Mouse (Mus musculus) kidney, embryonic 16.5 days (tissue): Measurements from ENCODE around the gene Slc10a4. TPM values are rescaled to one million over a fixed set of nuclear protein-coding genes. Genes with fewer than 3 reads are reported as not detected.

Experiments used
- ATAC-seq: fragments of 200-750 bp; cut with Nextera tagmentation; 2 replicates; pipeline ENCODE4 v1.8.0; 2017; ENCODE audit warnings: moderate TSS enrichment; ENCODE audit not compliant: low FRiP score, low TSS enrichment
- H3K27ac ChIP-seq: fragments of 300-500 bp; sonication (generic); 2 replicates; pipeline ENCODE4 v1.5.1; 2014; ENCODE audit warnings: low read length
- H3K27me3 ChIP-seq: fragments of 300-500 bp; sonication (generic); 2 replicates; pipeline ENCODE4 v1.6.1; 2014; ENCODE audit warnings: low read length, control low read depth, mixed read lengths; ENCODE audit not compliant: insufficient read depth
- H3K36me3 ChIP-seq: fragments of 300-500 bp; sonication (generic); 2 replicates; pipeline ENCODE4 v1.6.1; 2014; ENCODE audit warnings: low read length, control low read depth, mixed read lengths; ENCODE audit not compliant: insufficient read depth
- H3K4me1 ChIP-seq: fragments of 300-500 bp; sonication (generic); 2 replicates; pipeline ENCODE4 v1.6.1; 2014; ENCODE audit warnings: low read length, control low read depth, mixed read lengths; ENCODE audit not compliant: insufficient read depth
- H3K4me2 ChIP-seq: fragments of 300-500 bp; sonication (generic); replicated peaks from 2 replicates; pipeline ENCODE4 v1.6.1; 2014; ENCODE audit warnings: low read depth, low read length
- H3K4me3 ChIP-seq: fragments of 300-500 bp; sonication (generic); 2 replicates; pipeline ENCODE4 v1.5.1; 2014; ENCODE audit warnings: mild to moderate bottlenecking, low read length
- H3K9ac ChIP-seq: fragments of 300-500 bp; sonication (generic); replicated peaks from 2 replicates; pipeline ENCODE4 v1.6.1; 2014; ENCODE audit warnings: low read length
- H3K9me3 ChIP-seq: fragments of 300-500 bp; sonication (generic); 2 replicates; pipeline ENCODE4 v1.6.1; 2016; ENCODE audit warnings: low read length, control low read depth
- whole genome bisulfite sequencing: fragments of 180-500 bp; shearing (Covaris S2); extraction: QIAGEN DNeasy Blood & Tissue Kit; methylation state at CpG from one replicate; pipeline ENCODE4 v1.1.7; 2014; 5-methylcytosine and 5-hydroxymethylcytosine counted together
- polyA plus RNA-seq: library from polyadenylated mRNA; unstranded; fragments of >200 nt; fragmentation: Nextera tagmentation; extraction: Ambion mirVana; gene quantifications from 2 replicates; pipeline ENCODE4 v1.2.1, GENCODE M21; 2015

Gene Slc10a4
- polyA plus RNA-seq, 1 experiment from 2014 or later, result 1.2 TPM

DNA sequence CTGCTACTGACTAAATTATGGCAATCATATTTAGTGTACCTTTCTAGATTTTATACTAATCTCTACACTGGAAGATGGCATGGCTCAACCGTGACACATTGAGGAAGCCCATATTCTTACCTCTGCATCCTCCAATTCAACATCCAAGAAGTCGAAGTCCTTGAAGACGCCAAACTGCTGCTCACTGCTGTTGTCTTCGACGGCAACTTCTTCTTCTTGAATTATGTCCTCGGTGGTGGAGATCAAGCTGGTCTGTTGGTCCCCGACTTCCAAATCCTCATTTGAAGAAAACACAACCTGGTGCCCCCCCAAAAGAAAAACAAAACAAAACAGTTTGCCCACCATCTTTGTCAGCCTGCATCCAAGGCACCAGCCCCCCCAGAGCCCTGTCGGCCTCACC, 47.2 kb downstream of the Slc10a4 start:
- H3K27ac ChIP-seq, result no peak overlapping the region
- H3K4me1 ChIP-seq, result no peaks in the 10 kb centered on the region
- no peaks in the 10 kb centered on the region for H3K27me3 ChIP-seq
- H3K9me3 ChIP-seq, result no peaks in the 10 kb centered on the region
- 94% methylated on average over 8 of the region's 8 CpGs for WGBS
- H3K36me3 ChIP-seq, result peaks cover 87% of the 10 kb centered on the region
- no peak for ATAC-seq
- H3K9ac ChIP-seq, result no peak overlapping the region
- no peak overlapping the region for H3K4me2 ChIP-seq
- H3K4me3 ChIP-seq, result no peak overlapping the region

- no peak overlapping the region for H3K4me3 ChIP-seq
- no peak overlapping the region for H3K9ac ChIP-seq
- 91% methylated on average over 6 of the region's 6 CpGs for WGBS
- H3K4me1 ChIP-seq, result no peaks in the 10 kb centered on the region
- no peaks in the 10 kb centered on the region for H3K27me3 ChIP-seq
- H3K36me3 ChIP-seq, result peaks cover 74% of the 10 kb centered on the region
- H3K27ac ChIP-seq, result no peak overlapping the region
- no peak overlapping the region for H3K4me2 ChIP-seq
- ATAC-seq, result no peak
- H3K9me3 ChIP-seq, result no peaks in the 10 kb centered on the region
Observed at GRCm38 (mm10) chr5:73056457-73056856, 49.8 kb downstream of the Slc10a4 start.

DNA sequence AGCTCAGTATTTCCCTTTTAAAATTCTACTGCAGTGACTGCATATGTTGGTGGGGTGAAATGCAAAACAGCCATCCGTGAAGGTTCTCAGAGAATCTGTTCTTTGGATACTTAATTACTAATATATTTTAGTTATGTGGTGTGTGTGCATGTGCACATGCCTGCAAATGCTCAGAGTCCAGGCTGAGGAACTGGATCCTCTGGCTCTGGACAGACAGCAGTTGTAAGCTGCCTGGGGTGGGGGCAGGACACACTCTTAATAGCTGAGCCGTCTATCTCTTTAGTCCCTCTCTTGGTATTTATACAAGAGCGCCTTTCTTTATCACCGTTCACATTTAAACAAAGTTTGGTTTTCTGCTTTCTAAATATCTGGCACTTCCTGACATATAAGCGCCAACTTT, 50.3 kb downstream of the Slc10a4 start:
- no peak overlapping the region for H3K4me3 ChIP-seq
- no peak overlapping the region for H3K9ac ChIP-seq
- H3K36me3 ChIP-seq, result peaks cover 70% of the 10 kb centered on the region
- ATAC-seq, result no peak
- no peak overlapping the region for H3K27ac ChIP-seq
- H3K27me3 ChIP-seq, result no peaks in the 10 kb centered on the region
- 96% methylated on average over 5 of the region's 5 CpGs for WGBS
- no peaks in the 10 kb centered on the region for H3K9me3 ChIP-seq
- H3K4me1 ChIP-seq, result no peaks in the 10 kb centered on the region
- no peak overlapping the region for H3K4me2 ChIP-seq

- Histone ChIP-seq H3K27ac (no peak overlapping the region), H3K36me3 (peaks cover 44% of the 10 kb centered on the region), H3K27me3 (no peaks in the 10 kb centered on the region), H3K4me2 (no peak overlapping the region), H3K4me1 (0 out of 2 replicates have a peak, but pooled peaks cover 6% of the 10 kb centered on the region), H3K4me3 (no peak overlapping the region), H3K9ac (no peak overlapping the region), H3K9me3 (no peaks in the 10 kb centered on the region)
- ATAC-seq, result no peak
- 74% methylated on average over 11 of the region's 11 CpGs for WGBS
Observed at GRCm38 (mm10) chr5:73061506-73062155, 54.9 kb downstream of the Slc10a4 start.

Other genes starting within 250 kb of the Slc10a4 start
- gene Tec, start 138.4 kb upstream of the Slc10a4 start, polyA plus RNA-seq, result 11.2 and 12.1 TPM in 2 replicates
- gene Slain2, start 92.6 kb upstream of the Slc10a4 start, polyA plus RNA-seq, result 11.8 and 12.6 TPM in 2 replicates
- not detected in 2 replicates for gene Gm10135, start 32.2 kb upstream of the Slc10a4 start, polyA plus RNA-seq
- gene Fryl, start 249.7 kb downstream of the Slc10a4 start, polyA plus RNA-seq, result 27.9 and 30.1 TPM in 2 replicates